Mouse (Mus musculus): ENCODE data around the gene Golph3l. TPM values are rescaled to one million over a fixed set of nuclear protein-coding genes. Genes with fewer than 3 reads are reported as not detected.

Golph3l gene
- polyA plus RNA-seq, 1 experiment from 2014 or later, result 31.1 TPM

DNA sequence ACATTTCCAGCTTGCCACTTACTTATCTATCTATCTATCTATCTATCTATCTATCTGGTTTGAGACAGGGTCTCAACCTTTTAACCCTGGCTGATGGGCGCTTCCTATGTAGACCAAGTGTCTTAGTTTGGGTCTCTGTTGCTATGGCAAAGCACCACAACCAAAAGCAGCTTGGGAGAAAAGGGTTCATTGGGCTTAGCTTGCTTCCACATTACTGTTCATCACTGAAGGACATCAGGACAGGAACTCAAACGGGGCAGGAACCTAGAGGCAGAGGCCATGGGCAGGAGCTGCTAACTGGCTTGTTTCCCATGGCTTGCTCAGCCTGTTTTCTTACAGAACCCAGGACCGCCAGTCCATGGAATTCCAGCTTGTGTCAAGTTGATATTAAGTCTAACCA lies 68.4 kb downstream of the Golph3l start:
- no peak overlapping the region for H3K4me3 ChIP-seq (replicated peaks)
- no peak for ATAC-seq (ENCODE audit: insufficient number of reproducible peaks, insufficient read depth, low FRiP score, low TSS enrichment, low read depth)
- H3K4me2 ChIP-seq, result no peak overlapping the region
- H3K36me3 ChIP-seq, result peaks cover 19% of the 10 kb centered on the region
- peaks cover 38% of the 10 kb centered on the region for H3K4me1 ChIP-seq (replicated peaks)
- H3K9me3 ChIP-seq, result no peaks in the 10 kb centered on the region
- WGBS, result 91% methylated on average over 3 of the region's 3 CpGs
- no peaks in the 10 kb centered on the region for H3K27me3 ChIP-seq
- H3K9ac ChIP-seq (replicated peaks), result no peak overlapping the region
- no peak overlapping the region for H3K27ac ChIP-seq

- no peaks in the 10 kb centered on the region for H3K9me3 ChIP-seq
- H3K4me2 ChIP-seq, result peak overlapping the region; percentile 83
- H3K27ac ChIP-seq, result peak overlapping the region; percentile 99
- H3K4me3 ChIP-seq (replicated peaks), result peak overlapping the region; percentile 99
- H3K27me3 ChIP-seq, result no peaks in the 10 kb centered on the region
- peaks cover 25% of the 10 kb centered on the region for H3K36me3 ChIP-seq
- H3K9ac ChIP-seq (replicated peaks), result peak overlapping the region; percentile 99
- no peak for ATAC-seq (ENCODE audit: insufficient number of reproducible peaks, insufficient read depth, low FRiP score, low TSS enrichment, low read depth)
- H3K4me1 ChIP-seq (replicated peaks), result peaks cover 38% of the 10 kb centered on the region
- WGBS, result 86% methylated on average over 3 of the region's 3 CpGs
Observed at GRCm38 (mm10) chr3:95657711-95658110, 69.0 kb downstream of the Golph3l start.

GRCm38 (mm10) chr3:95658236-95658867 lies 69.6 kb downstream of the Golph3l start, which contains the start of gene Mcl1:
Gene Mcl1, plus strand, starts transcription at chr3:95658788.
- WGBS, result under 1% methylated on average over 43 of the region's 43 CpGs
- Histone ChIP-seq H3K4me3 (replicated peaks) (peak within 1 kb of the TSS; percentile 99), H3K4me1 (replicated peaks) (peaks cover 35% of the 10 kb centered on the region), H3K9me3 (no peaks in the 10 kb centered on the region), H3K9ac (replicated peaks) (peak within 1 kb of the TSS; percentile 99), H3K36me3 (peaks cover 32% of the 10 kb centered on the region), H3K27ac (peak within 1 kb of the TSS; percentile 99), H3K27me3 (no peaks in the 10 kb centered on the region), H3K4me2 (peak within 1 kb of the TSS; percentile 83)
- peak; percentile 96 for ATAC-seq (ENCODE audit: insufficient number of reproducible peaks, insufficient read depth, low FRiP score, low TSS enrichment, low read depth)

DNA sequence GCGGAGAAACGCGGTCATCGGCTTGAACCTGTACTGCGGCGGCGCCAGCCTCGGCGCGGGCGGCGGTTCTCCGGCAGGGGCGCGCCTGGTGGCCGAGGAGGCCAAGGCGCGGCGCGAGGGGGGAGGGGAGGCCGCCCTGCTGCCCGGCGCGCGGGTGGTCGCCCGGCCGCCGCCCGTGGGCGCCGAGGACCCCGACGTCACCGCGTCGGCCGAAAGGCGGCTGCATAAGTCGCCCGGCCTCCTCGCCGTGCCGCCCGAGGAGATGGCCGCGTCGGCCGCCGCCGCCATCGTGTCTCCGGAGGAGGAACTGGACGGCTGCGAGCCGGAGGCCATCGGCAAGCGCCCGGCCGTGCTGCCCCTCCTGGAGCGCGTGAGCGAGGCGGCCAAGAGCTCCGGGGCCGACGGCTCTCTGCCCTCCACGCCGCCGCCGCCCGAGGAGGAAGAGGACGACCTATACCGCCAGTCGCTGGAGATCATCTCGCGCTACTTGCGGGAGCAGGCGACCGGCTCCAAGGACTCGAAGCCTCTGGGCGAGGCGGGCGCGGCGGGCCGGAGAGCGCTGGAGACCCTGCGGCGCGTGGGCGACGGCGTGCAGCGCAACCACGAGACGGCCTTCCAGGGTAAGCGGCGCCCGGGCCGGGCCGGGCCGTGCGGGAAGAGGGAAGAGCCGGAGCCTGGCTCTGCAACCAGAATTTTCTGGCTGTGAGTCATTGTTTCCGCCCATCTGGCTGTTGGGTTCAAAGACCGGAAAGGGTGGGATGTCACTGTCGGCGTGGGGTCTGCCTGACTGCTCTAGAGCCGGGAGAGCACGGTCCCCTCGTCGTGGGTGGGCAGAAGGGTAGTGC lies 70.4 kb downstream of the Golph3l start:
- Histone ChIP-seq H3K9me3 (no peaks in the 10 kb centered on the region), H3K4me3 (replicated peaks) (peak overlapping the region; percentile 99), H3K27me3 (no peaks in the 10 kb centered on the region), H3K36me3 (peaks cover 39% of the 10 kb centered on the region), H3K9ac (replicated peaks) (peak overlapping the region; percentile 99), H3K4me1 (replicated peaks) (peaks cover 34% of the 10 kb centered on the region), H3K27ac (peak overlapping the region; percentile 99), H3K4me2 (peak overlapping the region; percentile 83)
- peak; percentile 38; the same call in 1 of the 2 replicates for ATAC-seq (ENCODE audit: insufficient number of reproducible peaks, insufficient read depth, low FRiP score, low TSS enrichment, low read depth)
- under 1% methylated on average over 112 of the region's 113 CpGs for WGBS

GRCm38 (mm10) chr3:95659948-95660347 lies 71.2 kb downstream of the Golph3l start:
- peaks cover 48% of the 10 kb centered on the region for H3K36me3 ChIP-seq
- ATAC-seq (ENCODE audit: insufficient number of reproducible peaks, insufficient read depth, low FRiP score, low TSS enrichment, low read depth), result no peak
- 3% methylated on average over 8 of the region's 8 CpGs for WGBS
- H3K4me2 ChIP-seq, result peak overlapping the region; percentile 83
- H3K9me3 ChIP-seq, result no peaks in the 10 kb centered on the region
- H3K9ac ChIP-seq (replicated peaks), result peak overlapping the region; percentile 99
- H3K4me1 ChIP-seq (replicated peaks), result peaks cover 35% of the 10 kb centered on the region
- H3K27me3 ChIP-seq, result no peaks in the 10 kb centered on the region
- peak overlapping the region; percentile 99 for H3K4me3 ChIP-seq (replicated peaks)
- peak overlapping the region; percentile 99 for H3K27ac ChIP-seq

GRCm38 (mm10) chr3:95660788-95661478 lies 72.2 kb downstream of the Golph3l start:
- H3K9me3 ChIP-seq, result no peaks in the 10 kb centered on the region
- no peaks in the 10 kb centered on the region for H3K27me3 ChIP-seq
- H3K4me2 ChIP-seq, result peak overlapping the region; percentile 83
- ATAC-seq (ENCODE audit: insufficient number of reproducible peaks, insufficient read depth, low FRiP score, low TSS enrichment, low read depth), result no peak
- 29% methylated on average over 2 of the region's 2 CpGs for WGBS
- H3K9ac ChIP-seq (replicated peaks), result peak overlapping the region; percentile 99
- peaks cover 37% of the 10 kb centered on the region for H3K4me1 ChIP-seq (replicated peaks)
- peaks cover 54% of the 10 kb centered on the region for H3K36me3 ChIP-seq
- peak overlapping the region; percentile 99 for H3K4me3 ChIP-seq (replicated peaks)
- no peak overlapping the region; the same call in 1 of the 2 replicates for H3K27ac ChIP-seq

- Histone ChIP-seq H3K27me3 (no peaks in the 10 kb centered on the region), H3K4me3 (replicated peaks) (no peak overlapping the region), H3K27ac (no peak overlapping the region), H3K36me3 (peaks cover 60% of the 10 kb centered on the region), H3K9ac (replicated peaks) (no peak overlapping the region), H3K4me1 (replicated peaks) (peaks cover 37% of the 10 kb centered on the region), H3K4me2 (peak overlapping the region; percentile 83), H3K9me3 (no peaks in the 10 kb centered on the region)
- 64% methylated on average over 7 of the region's 7 CpGs for WGBS
- ATAC-seq (ENCODE audit: insufficient number of reproducible peaks, insufficient read depth, low FRiP score, low TSS enrichment, low read depth), result no peak
Observed at GRCm38 (mm10) chr3:95661945-95662715, 73.4 kb downstream of the Golph3l start.

DNA sequence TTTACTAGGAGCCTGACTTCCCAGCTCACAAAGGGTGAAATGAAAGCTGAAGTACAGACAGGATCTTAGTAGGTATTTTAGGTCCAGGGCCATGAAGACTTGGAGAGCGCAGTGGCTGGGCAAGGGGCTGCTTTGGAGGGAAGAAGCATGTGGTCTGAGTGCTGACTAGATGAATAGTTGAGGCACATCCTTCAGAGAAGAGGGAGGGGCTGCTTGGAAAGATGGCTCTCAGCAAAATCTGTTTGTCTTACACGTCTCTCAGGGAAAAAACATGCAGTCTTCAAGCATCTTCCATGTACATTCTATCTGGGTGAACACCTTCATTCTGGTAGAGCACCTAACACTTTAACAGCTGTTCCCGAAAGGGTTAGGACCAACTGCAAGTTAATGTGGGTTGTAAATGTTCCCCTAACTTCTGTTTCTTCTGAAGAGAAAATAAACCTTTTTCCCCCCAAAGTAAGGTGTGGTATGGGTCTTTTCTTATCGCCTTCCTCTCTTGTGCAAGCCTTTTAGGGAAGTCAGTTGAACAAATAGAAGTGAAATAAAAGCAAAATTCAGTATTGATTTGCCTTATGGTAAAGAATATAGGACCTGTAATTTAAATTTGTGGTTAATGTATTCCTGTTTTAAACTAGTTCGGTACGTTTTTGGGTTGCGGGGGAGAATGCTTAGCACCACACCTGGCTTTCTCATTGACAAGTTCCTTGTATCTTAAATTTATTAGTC lies 74.2 kb downstream of the Golph3l start:
- Histone ChIP-seq H3K27ac (no peak overlapping the region), H3K4me3 (replicated peaks) (no peak overlapping the region), H3K27me3 (no peaks in the 10 kb centered on the region), H3K9me3 (no peaks in the 10 kb centered on the region), H3K9ac (replicated peaks) (no peak overlapping the region), H3K36me3 (peaks cover 62% of the 10 kb centered on the region), H3K4me2 (peak overlapping the region; percentile 83; the same call in 1 of the 2 replicates), H3K4me1 (replicated peaks) (peaks cover 42% of the 10 kb centered on the region)
- no peak for ATAC-seq (ENCODE audit: insufficient number of reproducible peaks, insufficient read depth, low FRiP score, low TSS enrichment, low read depth)
- WGBS, result 84% methylated on average over 7 of the region's 7 CpGs

- Histone ChIP-seq H3K4me1 (replicated peaks) (peaks cover 42% of the 10 kb centered on the region), H3K36me3 (peaks cover 68% of the 10 kb centered on the region)
- no peak for ATAC-seq (ENCODE audit: insufficient number of reproducible peaks, insufficient read depth, low FRiP score, low TSS enrichment, low read depth)
Observed at GRCm38 (mm10) chr3:95663486-95663885, 74.8 kb downstream of the Golph3l start.

DNA sequence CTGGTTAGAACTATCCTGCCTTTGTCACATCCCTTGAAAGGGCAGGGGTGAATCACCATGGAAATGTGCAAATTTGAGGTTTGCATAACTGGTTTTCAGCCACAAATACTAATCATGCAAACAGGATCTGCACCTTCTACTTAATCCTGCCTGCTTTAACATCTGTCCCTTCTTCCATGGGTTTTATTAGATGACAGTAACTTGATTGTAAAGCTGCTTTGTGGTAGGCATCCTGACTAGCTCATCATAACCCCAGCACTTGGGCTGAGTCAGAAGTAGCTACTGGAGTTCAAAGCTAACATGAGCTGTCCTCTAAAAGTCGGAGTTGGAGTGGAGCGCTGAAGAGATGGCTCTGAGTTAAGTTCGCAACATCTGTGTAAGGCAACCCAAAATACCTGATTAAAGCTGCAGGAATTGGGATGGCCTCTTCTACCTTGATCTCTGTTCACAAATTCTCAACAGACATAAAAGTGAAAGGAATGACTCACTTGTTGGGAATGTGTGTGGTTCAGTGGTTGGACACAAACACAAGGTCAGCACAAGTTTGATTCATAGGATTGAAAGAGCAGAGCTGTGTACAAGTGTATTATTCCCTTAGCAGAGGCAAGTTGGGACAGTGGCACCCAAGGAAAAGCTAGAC lies 75.4 kb downstream of the Golph3l start:
- 88% methylated on average over 3 of the region's 3 CpGs for WGBS
- H3K27me3 ChIP-seq, result no peaks in the 10 kb centered on the region
- no peak for ATAC-seq (ENCODE audit: insufficient number of reproducible peaks, insufficient read depth, low FRiP score, low TSS enrichment, low read depth)
- no peak overlapping the region for H3K4me3 ChIP-seq (replicated peaks)
- no peak overlapping the region for H3K9ac ChIP-seq (replicated peaks)
- peaks cover 46% of the 10 kb centered on the region for H3K4me1 ChIP-seq (replicated peaks)
- H3K4me2 ChIP-seq, result no peak overlapping the region
- H3K36me3 ChIP-seq, result peaks cover 74% of the 10 kb centered on the region
- peaks cover under 1% of the 10 kb centered on the region; the same call in 1 of the 2 replicates for H3K9me3 ChIP-seq
- H3K27ac ChIP-seq, result no peak overlapping the region

More at GRCm38 (mm10) chr3:95663486-95663885, 74.8 kb downstream of the Golph3l start:
- WGBS, result 86% methylated on average over 2 of the region's 2 CpGs
- Histone ChIP-seq H3K27me3 (no peaks in the 10 kb centered on the region), H3K27ac (no peak overlapping the region), H3K4me2 (no peak overlapping the region), H3K4me3 (replicated peaks) (no peak overlapping the region), H3K9ac (replicated peaks) (no peak overlapping the region), H3K9me3 (no peaks in the 10 kb centered on the region)
